Mouse (Mus musculus) cerebellum, adult 2 months (tissue): Measurements from ENCODE around the gene Rpusd3. TPM values are rescaled to one million over a fixed set of nuclear protein-coding genes. Genes with fewer than 3 reads are reported as not detected.
A peak's percentile ranks its signal among the peaks of the same experiment; 100 is the strongest.

Experiments used
- DNase-seq, 2 experiments: peaks; one replicate each; pipeline ENCODE4 v3.0.0; 2021
- H3K27ac ChIP-seq: fragments of 200-500 bp; 2 replicates; pipeline ENCODE4 v1.5.1; 2012; ENCODE audit warnings: low read length, control low read depth, inconsistent platforms; ENCODE audit not compliant: insufficient read depth
- H3K27me3 ChIP-seq: fragments of 200-500 bp; 2 replicates; pipeline ENCODE4 v1.6.1; 2012; ENCODE audit warnings: inconsistent platforms, mild to moderate bottlenecking, low read length, moderate library complexity; ENCODE audit not compliant: control insufficient read depth, insufficient read depth
- H3K4me1 ChIP-seq: fragments of 200-500 bp; 2 replicates; pipeline ENCODE4 v1.6.1; 2011; ENCODE audit warnings: low read length; ENCODE audit not compliant: control insufficient read depth, insufficient read depth
- H3K4me3 ChIP-seq: fragments of 200-500 bp; replicated peaks from 2 replicates; pipeline ENCODE3; 2011; ENCODE audit warnings: mild to moderate bottlenecking, low read depth, low read length, control low read depth; ENCODE audit not compliant: insufficient read depth
- CTCF ChIP-seq: fragments of 200-500 bp; IDR thresholded peaks from 2 replicates; pipeline ENCODE4 v1.5.1; 2011; ENCODE audit warnings: low read depth, mild to moderate bottlenecking, control low read depth, low read length, moderate library complexity, borderline replicate concordance; ENCODE audit not compliant: insufficient read depth
- POLR2A ChIP-seq: fragments of 200-500 bp; IDR thresholded peaks from 2 replicates; pipeline ENCODE4 v1.6.1; 2011; ENCODE audit warnings: low read length, control low read depth, borderline replicate concordance; ENCODE audit not compliant: insufficient read depth
- WGBS: fragments of 180-500 bp; shearing (Covaris S2); methylation state at CpG from one replicate; pipeline ENCODE4 v1.1.7; 2018; 5-methylcytosine and 5-hydroxymethylcytosine counted together
- polyA plus RNA-seq: library from polyadenylated mRNA; depleted of rRNA; stranded (reverse); fragments of >200 nt; gene quantifications from 2 replicates; pipeline ENCODE4 v1.2.3, GENCODE M21; 2012

Gene Rpusd3
- polyA plus RNA-seq, 1 experiment: 37.4 TPM

GRCm38 (mm10) chr6:113428006-113428405 is 8.9 kb upstream of the Rpusd3 start:
- TF ChIP-seq POLR2A: no peak
- no peak for TF ChIP-seq CTCF
- Histone ChIP-seq H3K27ac (no peak overlapping the region), H3K4me3 (no peak overlapping the region), H3K27me3 (no peaks in the 10 kb centered on the region), H3K4me1 (no peaks in the 10 kb centered on the region)
- 94% methylated on average over 16 of the region's 16 CpGs for WGBS
- DNase-seq: no peak

- Histone ChIP-seq H3K27me3 (no peaks in the 10 kb centered on the region), H3K4me3 (no peak overlapping the region), H3K4me1 (no peaks in the 10 kb centered on the region), H3K27ac (no peak overlapping the region)
- no peak for DNase-seq
- 64% methylated on average over 3 of the region's 3 CpGs for WGBS
- TF ChIP-seq POLR2A (no peak), CTCF (peak; percentile 52; the same call in 1 of the 2 replicates)
Observed at GRCm38 (mm10) chr6:113427397-113427796, 8.3 kb upstream of the Rpusd3 start.

DNA sequence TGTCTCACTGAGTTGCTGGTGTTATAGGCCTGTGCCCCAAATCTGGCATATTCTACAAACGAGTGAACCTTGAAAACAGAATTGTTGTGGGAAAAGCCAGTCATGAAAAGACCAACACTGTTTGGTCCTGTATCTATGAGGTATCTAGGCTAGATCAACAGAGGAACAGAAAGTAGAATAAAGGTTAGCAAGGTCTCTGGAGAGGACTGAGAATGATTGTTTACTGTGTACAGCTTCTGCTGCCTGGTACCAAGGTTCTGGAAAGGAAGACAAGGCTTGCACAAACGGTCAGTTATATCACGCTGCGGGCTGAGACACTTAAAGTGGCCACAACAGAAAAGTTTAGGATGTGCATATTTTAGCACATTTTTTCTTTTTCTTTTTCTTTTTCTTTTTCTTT is 7.6 kb upstream of the Rpusd3 start:
- no peak overlapping the region for H3K27ac ChIP-seq
- no peaks in the 10 kb centered on the region for H3K4me1 ChIP-seq
- WGBS: 87% methylated on average over 4 of the region's 4 CpGs
- DNase-seq: no peak
- TF ChIP-seq POLR2A (no peak), CTCF (no peak)
- H3K4me3 ChIP-seq: no peak overlapping the region
- H3K27me3 ChIP-seq: no peaks in the 10 kb centered on the region

GRCm38 (mm10) chr6:113424187-113424586 is 5.0 kb upstream of the Rpusd3 start:
- Histone ChIP-seq H3K4me1 (no peaks in the 10 kb centered on the region), H3K27ac (no peak overlapping the region), H3K27me3 (no peaks in the 10 kb centered on the region), H3K4me3 (no peak overlapping the region)
- DNase-seq: no peak
- WGBS: 85% methylated on average over 7 of the region's 7 CpGs
- TF ChIP-seq POLR2A (no peak), CTCF (no peak)

GRCm38 (mm10) chr6:113423000-113423399 is 3.9 kb upstream of the Rpusd3 start:
- Histone ChIP-seq H3K27me3 (no peaks in the 10 kb centered on the region), H3K4me3 (no peak overlapping the region), H3K27ac (no peak overlapping the region), H3K4me1 (peaks cover 4% of the 10 kb centered on the region; the same call in 1 of the 2 replicates)
- TF ChIP-seq POLR2A (no peak), CTCF (no peak)
- 80% methylated on average over 4 of the region's 4 CpGs for WGBS
- no peak for DNase-seq

DNA sequence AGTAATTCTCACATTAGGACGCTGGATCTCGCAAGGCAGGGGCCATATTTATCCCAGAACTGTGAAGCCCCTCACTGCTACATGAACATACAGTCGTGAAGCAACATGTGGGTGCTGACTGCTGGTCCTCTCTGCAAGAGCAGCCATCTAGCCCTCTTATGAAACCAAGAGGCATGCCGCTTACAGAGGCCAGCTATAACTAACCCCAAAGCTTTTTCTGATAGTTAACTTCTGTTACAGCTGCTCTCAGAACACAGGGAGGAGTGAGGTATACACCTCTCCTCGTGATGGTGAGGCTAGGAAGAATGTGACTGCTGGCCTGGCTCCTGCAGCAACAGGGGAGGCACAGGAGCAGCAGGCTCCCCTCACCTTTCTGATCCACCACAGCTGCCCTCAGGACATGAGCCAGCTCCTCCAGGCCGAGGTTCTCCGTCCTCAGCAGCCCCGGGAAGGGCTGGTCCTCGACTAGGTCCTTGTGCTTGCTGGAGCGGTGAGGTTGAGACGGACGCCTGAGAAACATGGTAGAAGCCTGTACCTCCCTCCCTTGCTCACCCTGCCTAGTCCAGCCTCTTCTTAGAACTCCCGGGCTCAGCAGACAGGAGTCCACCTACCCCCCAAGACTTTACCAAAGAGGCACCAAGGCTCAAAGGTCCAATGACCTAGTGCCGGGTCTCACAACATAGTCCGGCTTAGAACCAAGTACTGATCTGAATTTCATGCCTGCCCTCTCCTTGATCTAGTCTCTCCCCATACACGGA is 520 bp downstream of the Rpusd3 start:
- H3K4me1 ChIP-seq: peaks cover 10% of the 10 kb centered on the region; the same call in 1 of the 2 replicates
- H3K27me3 ChIP-seq: no peaks in the 10 kb centered on the region
- 6% methylated on average over 16 of the region's 16 CpGs for WGBS
- H3K27ac ChIP-seq: peak overlapping the region; percentile 75
- DNase-seq: no peak
- TF ChIP-seq POLR2A (no peak), CTCF (no peak)
- H3K4me3 ChIP-seq: peak overlapping the region; percentile 94

- Histone ChIP-seq H3K4me1 (peaks cover 10% of the 10 kb centered on the region; the same call in 1 of the 2 replicates), H3K27me3 (no peaks in the 10 kb centered on the region), H3K27ac (no peak overlapping the region), H3K4me3 (no peak overlapping the region)
- TF ChIP-seq CTCF (no peak), POLR2A (no peak)
- 64% methylated on average over 5 of the region's 5 CpGs for WGBS
- no peak for DNase-seq
Observed at GRCm38 (mm10) chr6:113416416-113416815, 2.7 kb downstream of the Rpusd3 start.

- WGBS: 77% methylated on average over 1 of the region's 1 CpGs
- TF ChIP-seq POLR2A (no peak), CTCF (no peak)
Observed at GRCm38 (mm10) chr6:113410001-113410400, 9.1 kb downstream of the Rpusd3 start.

More at GRCm38 (mm10) chr6:113410001-113410400, 9.1 kb downstream of the Rpusd3 start:
- H3K4me3 ChIP-seq: no peak overlapping the region
- H3K4me1 ChIP-seq: no peaks in the 10 kb centered on the region
- no peaks in the 10 kb centered on the region for H3K27me3 ChIP-seq
- no peak overlapping the region for H3K27ac ChIP-seq
- no peak for DNase-seq
